In genomic region chr2:4300816-4301215, GRCm38 (mm10) we compare ENCODE assay signal across 8 mouse cellular contexts.
DNase-seq lines count a peak whose midpoint lies in the region; ATAC-seq and TF ChIP-seq lines count a peak whose summit lies in the region.

No protein-coding gene starts in this region.

- TF ChIP-seq EP300 in lung, postnatal 0 days (IDR thresholded peaks at IDR 0.05) = no peak

- peak overlapping the region; percentile 24; the same call in 1 of the 2 replicates for H3K4me3 ChIP-seq in lung, postnatal 0 days (ENCODE audit: low read depth, low read length)
- no peak overlapping the region for H3K4me3 ChIP-seq in forebrain, embryonic 13.5 days
- peak overlapping the region; percentile 48 for H3K4me3 ChIP-seq in limb, embryonic 12.5 days (replicated peaks)
- H3K4me3 ChIP-seq in stomach, embryonic 14.5 days (ENCODE audit: low read depth, low read length) = peak overlapping the region; percentile 42

- no peaks in the 10 kb centered on the region for H3K9me3 ChIP-seq in lung, postnatal 0 days (ENCODE audit: low read length)
- H3K9me3 ChIP-seq in forebrain, embryonic 13.5 days (replicated peaks) = no peaks in the 10 kb centered on the region
- H3K9me3 ChIP-seq in limb, embryonic 12.5 days = no peaks in the 10 kb centered on the region
- H3K9me3 ChIP-seq in stomach, embryonic 14.5 days (ENCODE audit: control insufficient read depth, low read depth, low read length) = no peaks in the 10 kb centered on the region

- 3% methylated on average over 8 of the region's 8 CpGs for WGBS in lung, postnatal 0 days
- 53% methylated on average over 8 of the region's 8 CpGs for WGBS in forebrain, embryonic 13.5 days
- 5% methylated on average over 8 of the region's 8 CpGs for WGBS in limb, embryonic 12.5 days
- WGBS in stomach, embryonic 14.5 days = 7% methylated on average over 8 of the region's 8 CpGs

- H3K4me2 ChIP-seq in lung, postnatal 0 days (replicated peaks; ENCODE audit: low read depth, low read length) = peak overlapping the region; percentile 62
- peak overlapping the region; percentile 27 for H3K4me2 ChIP-seq in forebrain, embryonic 13.5 days
- peak overlapping the region; percentile 69 for H3K4me2 ChIP-seq in limb, embryonic 12.5 days
- H3K4me2 ChIP-seq in stomach, embryonic 14.5 days (replicated peaks; ENCODE audit: low read depth, low read length) = peak overlapping the region; percentile 61

- peak overlapping the region; percentile 62 for H3K27ac ChIP-seq in lung, postnatal 0 days (ENCODE audit: low read length)
- H3K27ac ChIP-seq in forebrain, embryonic 13.5 days = no peak overlapping the region
- H3K27ac ChIP-seq in limb, embryonic 12.5 days = peak overlapping the region; percentile 95
- H3K27ac ChIP-seq in stomach, embryonic 14.5 days (ENCODE audit: low read length) = peak overlapping the region; percentile 94

- no peaks in the 10 kb centered on the region for H3K27me3 ChIP-seq in lung, postnatal 0 days (replicated peaks; ENCODE audit: insufficient read depth, low read length)
- no peaks in the 10 kb centered on the region for H3K27me3 ChIP-seq in forebrain, embryonic 13.5 days
- no peaks in the 10 kb centered on the region for H3K27me3 ChIP-seq in limb, embryonic 12.5 days
- no peaks in the 10 kb centered on the region for H3K27me3 ChIP-seq in stomach, embryonic 14.5 days (ENCODE audit: control insufficient read depth, insufficient read depth, low read length)

- intact Hi-C loops in left cerebral cortex, postnatal 25 days (cut with DNase I) = no loop called here

- no peak for ATAC-seq in lung, postnatal 0 days
- no peak for ATAC-seq in forebrain, embryonic 13.5 days
- ATAC-seq in limb, embryonic 12.5 days (ENCODE audit: insufficient number of reproducible peaks, insufficient read depth, low FRiP score, low TSS enrichment, low read depth) = no peak
- ATAC-seq in stomach, embryonic 14.5 days (ENCODE audit: insufficient number of reproducible peaks, insufficient read depth, low FRiP score, low read depth) = no peak

- peaks cover 4% of the 10 kb centered on the region; the same call in 1 of the 2 replicates for H3K4me1 ChIP-seq in lung, postnatal 0 days (ENCODE audit: insufficient read depth, low read depth, low read length)
- H3K4me1 ChIP-seq in forebrain, embryonic 13.5 days = peaks cover 36% of the 10 kb centered on the region
- H3K4me1 ChIP-seq in limb, embryonic 12.5 days (replicated peaks) = peaks cover 60% of the 10 kb centered on the region
- H3K4me1 ChIP-seq in stomach, embryonic 14.5 days (ENCODE audit: control insufficient read depth, insufficient read depth, low read length) = peaks cover 39% of the 10 kb centered on the region

- no peaks in the 10 kb centered on the region for H3K36me3 ChIP-seq in lung, postnatal 0 days (ENCODE audit: insufficient read depth, low read length)
- no peaks in the 10 kb centered on the region for H3K36me3 ChIP-seq in forebrain, embryonic 13.5 days (ENCODE audit: poor library complexity, severe bottlenecking)
- no peaks in the 10 kb centered on the region; the same call in 1 of the 2 replicates for H3K36me3 ChIP-seq in limb, embryonic 12.5 days
- no peaks in the 10 kb centered on the region for H3K36me3 ChIP-seq in stomach, embryonic 14.5 days (ENCODE audit: control insufficient read depth, insufficient read depth, low read length)

- TF ChIP-seq CTCF in lung, postnatal 0 days (IDR thresholded peaks at IDR 0.05) = no peak

- no peak overlapping the region; the same call in 1 of the 2 replicates for H3K9ac ChIP-seq in lung, postnatal 0 days (replicated peaks; ENCODE audit: low read depth)
- no peak overlapping the region for H3K9ac ChIP-seq in forebrain, embryonic 13.5 days
- peak overlapping the region; percentile 63 for H3K9ac ChIP-seq in limb, embryonic 12.5 days (replicated peaks)
- peak overlapping the region; percentile 36; the same call in 1 of the 2 replicates for H3K9ac ChIP-seq in stomach, embryonic 14.5 days (replicated peaks; ENCODE audit: low read depth, low read length)

- peak; percentile 34 for DNase-seq in lung, postnatal 0 days (ENCODE audit: low spot score)
- no peak for DNase-seq in lung, adult 18-20 months
- no peak for DNase-seq in left cerebral cortex, postnatal 25 days (ENCODE audit: low spot score in 2 of 2)
- DNase-seq in urinary bladder, adult 18-20 months (ENCODE audit: low spot score in 2 of 2) = no peak
- no peak for DNase-seq in urinary bladder, postnatal 14 days (ENCODE audit: low spot score)

Comparison
In these comparisons a context has a peak if more than half of its experiments do, and no peak if none do; other contexts are left out.
1. H3K9ac ChIP-seq: peak in limb, embryonic 12.5 days (single experiment) and stomach, embryonic 14.5 days (single experiment); none in lung, postnatal 0 days (single experiment) and forebrain, embryonic 13.5 days (single experiment).
2. Peak in every context shown above with its lines, with median percentiles within 50 percentile points of each other: H3K4me2 ChIP-seq.